Mouse (Mus musculus): ENCODE measurements around the gene Dnah3.

The Dnah3 gene

GRCm38 (mm10) chr7:120095180-120095579, at the start of gene Dnah3:
TSS of gene Dnah3 (minus strand) at chr7:120095280.
- no peak for DNase-seq (ENCODE audit: low spot score in 2 of 2)

GRCm38 (mm10) chr7:120142743-120143142, 47.7 kb upstream of the Dnah3 start:
- no peak for DNase-seq (ENCODE audit: low spot score in 2 of 2)

- DNase-seq (ENCODE audit: low spot score in 2 of 2): no peak
Measured at GRCm38 (mm10) chr7:120128951-120129350, 33.9 kb upstream of the Dnah3 start.

GRCm38 (mm10) chr7:120127686-120128059, 32.6 kb upstream of the Dnah3 start:
- no peak for DNase-seq (ENCODE audit: low spot score in 2 of 2)

GRCm38 (mm10) chr7:120126976-120127685, 32.1 kb upstream of the Dnah3 start:
- DNase-seq (ENCODE audit: low spot score in 2 of 2): no peak

GRCm38 (mm10) chr7:120124844-120125243, 29.8 kb upstream of the Dnah3 start:
- no peak for DNase-seq (ENCODE audit: low spot score in 2 of 2)

GRCm38 (mm10) chr7:120123776-120124175, 28.7 kb upstream of the Dnah3 start:
- no peak for DNase-seq (ENCODE audit: low spot score in 2 of 2)

GRCm38 (mm10) chr7:120117529-120117928, 22.4 kb upstream of the Dnah3 start:
- DNase-seq (ENCODE audit: low spot score in 2 of 2): no peak

- no peak for DNase-seq (ENCODE audit: low spot score in 2 of 2)
Measured at GRCm38 (mm10) chr7:120116976-120117375, 21.9 kb upstream of the Dnah3 start.

GRCm38 (mm10) chr7:120109676-120110075, 14.6 kb upstream of the Dnah3 start:
- DNase-seq (ENCODE audit: low spot score in 2 of 2): no peak

GRCm38 (mm10) chr7:120106356-120106755, 11.3 kb upstream of the Dnah3 start:
- DNase-seq (ENCODE audit: low spot score in 2 of 2): no peak

GRCm38 (mm10) chr7:120104975-120105374, 9.9 kb upstream of the Dnah3 start:
- no peak for DNase-seq (ENCODE audit: low spot score in 2 of 2)

GRCm38 (mm10) chr7:120103019-120103567, 8.0 kb upstream of the Dnah3 start:
- DNase-seq (ENCODE audit: low spot score in 2 of 2): no peak

GRCm38 (mm10) chr7:120102164-120102972, 7.3 kb upstream of the Dnah3 start, which contains the start of gene Tmem159:
TSS of gene Tmem159 (plus strand) at chr7:120102353.
- DNase-seq (ENCODE audit: low spot score in 2 of 2): peak; percentile 60 to 74

- DNase-seq (ENCODE audit: low spot score in 2 of 2): peak; percentile 18 to 19
Measured at GRCm38 (mm10) chr7:120098403-120098802, 3.3 kb upstream of the Dnah3 start.

- no peak for DNase-seq (ENCODE audit: low spot score in 2 of 2)
Measured at GRCm38 (mm10) chr7:120097845-120098244, 2.8 kb upstream of the Dnah3 start.

GRCm38 (mm10) chr7:120094216-120094615, 864 bp downstream of the Dnah3 start:
- DNase-seq (ENCODE audit: low spot score in 2 of 2): no peak

GRCm38 (mm10) chr7:120093033-120093432, 2.0 kb downstream of the Dnah3 start:
- no peak for DNase-seq (ENCODE audit: low spot score in 2 of 2)

- no peak for DNase-seq (ENCODE audit: low spot score in 2 of 2)
Measured at GRCm38 (mm10) chr7:120080177-120080576, 14.9 kb downstream of the Dnah3 start.

- DNase-seq (ENCODE audit: low spot score in 2 of 2): no peak
Measured at GRCm38 (mm10) chr7:120069164-120069563, 25.9 kb downstream of the Dnah3 start.

- no peak for DNase-seq (ENCODE audit: low spot score in 2 of 2)
Measured at GRCm38 (mm10) chr7:120068114-120068513, 27.0 kb downstream of the Dnah3 start.

- no peak for DNase-seq (ENCODE audit: low spot score in 2 of 2)
Measured at GRCm38 (mm10) chr7:120064045-120064444, 31.0 kb downstream of the Dnah3 start.

GRCm38 (mm10) chr7:120055479-120055878, 39.6 kb downstream of the Dnah3 start:
- DNase-seq (ENCODE audit: low spot score in 2 of 2): no peak
